Mouse (Mus musculus) mouse trophoblast stem cell (cell line): Measurements from ENCODE around the gene Cacna1a.

ENCODE experiments used
- in situ Hi-C, 2 experiments: fragments of 300-500 bp; cut with MseI, MboI; formaldehyde crosslinking; loops; 2 replicates in 1 of 2; 3 replicates in 1 of 2; pipeline ENCODE4 v1.15.1; 2025

Cacna1a gene

GRCm38 (mm10) chr8:84388275-84388674 is at the start of gene Cacna1a:
Cacna1a (plus strand) TSS chr8:84388440.
- in situ Hi-C loops: no loop called here

GRCm38 (mm10) chr8:84338493-84338892 is 49.7 kb upstream of the Cacna1a start:
- in situ Hi-C loops: no loop called here

- in situ Hi-C loops: no loop called here
These were observed 48.9 kb upstream of the Cacna1a start for GRCm38 (mm10) chr8:84339320-84339719.

GRCm38 (mm10) chr8:84339867-84340266 is 48.4 kb upstream of the Cacna1a start:
- in situ Hi-C loops: no loop called here

- in situ Hi-C loops: no loop called here
These were observed 47.6 kb upstream of the Cacna1a start for GRCm38 (mm10) chr8:84340671-84341070.

- in situ Hi-C loops: no loop called here
These were observed 42.7 kb upstream of the Cacna1a start for GRCm38 (mm10) chr8:84345493-84345892.

GRCm38 (mm10) chr8:84346421-84346820 is 41.8 kb upstream of the Cacna1a start:
- in situ Hi-C loops: no loop called here

- in situ Hi-C loops: no loop called here
These were observed 38.7 kb upstream of the Cacna1a start for GRCm38 (mm10) chr8:84349526-84349925.

- in situ Hi-C loops: no loop called here
These were observed 37.3 kb upstream of the Cacna1a start for GRCm38 (mm10) chr8:84350960-84351359.

GRCm38 (mm10) chr8:84356482-84356881 is 31.8 kb upstream of the Cacna1a start:
- in situ Hi-C loops: loop anchor here (5.0 kb wide), 1 partner anchor 64 kb away; no protein-coding TSS in a partner anchor

- in situ Hi-C loops: loop anchor here (5.0 kb wide), 1 partner anchor 66 kb away; no protein-coding TSS in a partner anchor
These were observed 30.4 kb upstream of the Cacna1a start for GRCm38 (mm10) chr8:84357631-84358371.

GRCm38 (mm10) chr8:84363428-84364134 is 24.7 kb upstream of the Cacna1a start:
- in situ Hi-C loops: loop anchor here (5.0 to 10.0 kb wide), 2 partner anchors 151 to 154 kb away; no protein-coding TSS in a partner anchor

- in situ Hi-C loops: loop anchor here in 1 of 2 experiments (10.0 kb wide), 1 partner anchor 150 kb away; no protein-coding TSS in a partner anchor
These were observed 23.0 kb upstream of the Cacna1a start for GRCm38 (mm10) chr8:84365197-84365596.

- in situ Hi-C loops: no loop called here
These were observed 17.3 kb upstream of the Cacna1a start for GRCm38 (mm10) chr8:84370972-84371371.

GRCm38 (mm10) chr8:84375038-84375437 is 13.2 kb upstream of the Cacna1a start:
- in situ Hi-C loops: no loop called here

GRCm38 (mm10) chr8:84375803-84376202 is 12.4 kb upstream of the Cacna1a start:
- in situ Hi-C loops: no loop called here

- in situ Hi-C loops: no loop called here
These were observed 11.7 kb upstream of the Cacna1a start for GRCm38 (mm10) chr8:84376564-84376963.

GRCm38 (mm10) chr8:84381676-84382075 is 6.6 kb upstream of the Cacna1a start:
- in situ Hi-C loops: no loop called here

GRCm38 (mm10) chr8:84388773-84389172 is 533 bp downstream of the Cacna1a start:
- in situ Hi-C loops: no loop called here

- in situ Hi-C loops: no loop called here
These were observed 933 bp downstream of the Cacna1a start for GRCm38 (mm10) chr8:84389173-84389572.

- in situ Hi-C loops: no loop called here
These were observed 3.4 kb downstream of the Cacna1a start for GRCm38 (mm10) chr8:84391611-84392010.

GRCm38 (mm10) chr8:84395751-84396457 is 7.7 kb downstream of the Cacna1a start:
- in situ Hi-C loops: no loop called here
